Mouse (Mus musculus) heart, embryonic 11.5 days (tissue): ENCODE results near the gene Slc25a16. TPM values are rescaled to one million over a fixed set of nuclear protein-coding genes. Genes with fewer than 3 reads are reported as not detected.
"Not testable (repeated sequence)": the region's sequence is repeated elsewhere in the genome, so short reads cannot be mapped to it uniquely, and the experiment has no call there.

Source experiments
- ATAC-seq: fragments of 200-750 bp; cut with Nextera tagmentation; replicated peaks from 2 replicates; pipeline ENCODE4 v1.8.0; 2017; ENCODE audit warnings: moderate library complexity; ENCODE audit not compliant: insufficient number of reproducible peaks, low FRiP score, low TSS enrichment
- H3K27ac ChIP-seq: fragments of 300-500 bp; sonication (generic); 2 replicates; pipeline ENCODE4 v1.5.1; 2014; ENCODE audit warnings: mild to moderate bottlenecking, low read depth, low read length
- H3K27me3 ChIP-seq: fragments of 300-500 bp; sonication (generic); 2 replicates; pipeline ENCODE4 v1.6.1; 2014; ENCODE audit warnings: mild to moderate bottlenecking, low read length, mixed read lengths; ENCODE audit not compliant: control insufficient read depth, insufficient read depth
- H3K36me3 ChIP-seq: fragments of 300-500 bp; sonication (generic); 2 replicates; pipeline ENCODE4 v1.6.1; 2014; ENCODE audit warnings: mild to moderate bottlenecking, low read length, moderate library complexity, mixed read lengths; ENCODE audit not compliant: control insufficient read depth, insufficient read depth
- H3K4me1 ChIP-seq: fragments of 300-500 bp; sonication (generic); 2 replicates; pipeline ENCODE4 v1.6.1; 2014; ENCODE audit warnings: low read length; ENCODE audit not compliant: control insufficient read depth, insufficient read depth
- H3K4me2 ChIP-seq: fragments of 300-500 bp; sonication (generic); 2 replicates; pipeline ENCODE4 v1.6.1; 2014; ENCODE audit warnings: mild to moderate bottlenecking, moderate library complexity
- H3K4me3 ChIP-seq: fragments of 300-500 bp; sonication (generic); 2 replicates; pipeline ENCODE4 v1.5.1; 2014; ENCODE audit warnings: low read depth, low read length
- H3K9ac ChIP-seq: fragments of 300-500 bp; sonication (generic); 2 replicates; pipeline ENCODE4 v1.6.1; 2014; ENCODE audit warnings: mild to moderate bottlenecking, low read depth, low read length, moderate library complexity
- H3K9me3 ChIP-seq: fragments of 300-500 bp; sonication (generic); replicated peaks from 2 replicates; pipeline ENCODE4 v1.6.1; 2016; ENCODE audit warnings: low read length; ENCODE audit not compliant: control insufficient read depth
- WGBS: fragments of 180-500 bp; shearing (Covaris S2); extraction: QIAGEN DNeasy Blood & Tissue Kit; methylation state at CpG from one replicate; pipeline ENCODE4 v1.1.7; 2014; ENCODE audit not compliant: insufficient replicate concordance; 5-methylcytosine and 5-hydroxymethylcytosine counted together
- polyA plus RNA-seq: library from polyadenylated mRNA; unstranded; fragments of >200 nt; fragmentation: Nextera tagmentation; extraction: Ambion mirVana; gene quantifications from 2 replicates; pipeline ENCODE4 v1.2.1, GENCODE M21; 2014

Gene Slc25a16
- polyA plus RNA-seq, 1 experiment from 2014 or later, result 12.0 TPM

DNA sequence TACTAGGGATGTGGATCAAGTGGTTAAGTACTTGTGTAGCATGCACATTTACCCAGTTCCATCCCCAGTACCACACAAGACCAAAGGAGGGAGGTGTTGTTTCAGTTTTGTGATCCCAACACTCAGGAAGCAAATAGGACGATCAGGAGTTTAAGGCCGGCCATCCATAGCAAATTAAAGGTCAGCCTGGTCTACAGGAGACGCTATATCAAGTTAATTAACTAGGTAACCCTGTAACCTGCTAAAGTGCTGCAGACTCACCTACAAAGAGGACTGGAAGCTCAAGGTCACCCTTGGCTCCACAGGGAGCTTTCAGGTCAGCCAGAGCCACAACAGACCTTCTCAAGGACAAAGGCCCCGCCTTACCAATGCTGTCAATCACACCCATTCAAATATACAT is 23.7 kb upstream of the Slc25a16 start:
- H3K4me1 ChIP-seq, result no peaks in the 10 kb centered on the region
- 68% methylated on average over 4 of the region's 4 CpGs for WGBS
- H3K27ac ChIP-seq, result no peak overlapping the region
- H3K27me3 ChIP-seq, result no peaks in the 10 kb centered on the region
- no peaks in the 10 kb centered on the region for H3K36me3 ChIP-seq
- no peak overlapping the region for H3K4me2 ChIP-seq
- H3K4me3 ChIP-seq, result no peak overlapping the region
- H3K9me3 ChIP-seq, result no peaks in the 10 kb centered on the region
- ATAC-seq, result no peak
- no peak overlapping the region for H3K9ac ChIP-seq

DNA sequence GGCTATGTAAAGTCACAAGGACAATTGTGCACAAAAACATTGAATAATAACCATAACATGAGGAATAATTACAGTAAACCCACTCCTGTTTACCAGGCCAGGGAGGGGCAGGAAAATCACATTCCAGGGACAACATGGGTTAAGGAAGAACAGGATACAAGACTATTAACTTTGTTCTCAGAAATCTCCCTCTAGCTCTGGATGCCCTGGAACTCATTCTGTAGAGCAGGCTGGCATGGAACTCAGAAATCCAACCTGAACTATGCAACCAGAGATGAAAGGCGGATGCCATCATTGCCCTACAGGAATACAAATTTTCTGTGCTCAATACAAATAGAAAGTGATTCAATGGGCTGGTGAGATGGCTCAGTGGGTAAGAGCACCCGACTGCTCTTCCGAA is 23.0 kb upstream of the Slc25a16 start:
- H3K4me2 ChIP-seq, result no peak overlapping the region
- no peaks in the 10 kb centered on the region for H3K9me3 ChIP-seq
- H3K36me3 ChIP-seq, result no peaks in the 10 kb centered on the region
- ATAC-seq, result no peak
- WGBS, result 94% methylated on average over 3 of the region's 3 CpGs
- H3K4me3 ChIP-seq, result no peak overlapping the region
- no peak overlapping the region for H3K27ac ChIP-seq
- H3K4me1 ChIP-seq, result no peaks in the 10 kb centered on the region
- no peaks in the 10 kb centered on the region for H3K27me3 ChIP-seq
- H3K9ac ChIP-seq, result no peak overlapping the region

DNA sequence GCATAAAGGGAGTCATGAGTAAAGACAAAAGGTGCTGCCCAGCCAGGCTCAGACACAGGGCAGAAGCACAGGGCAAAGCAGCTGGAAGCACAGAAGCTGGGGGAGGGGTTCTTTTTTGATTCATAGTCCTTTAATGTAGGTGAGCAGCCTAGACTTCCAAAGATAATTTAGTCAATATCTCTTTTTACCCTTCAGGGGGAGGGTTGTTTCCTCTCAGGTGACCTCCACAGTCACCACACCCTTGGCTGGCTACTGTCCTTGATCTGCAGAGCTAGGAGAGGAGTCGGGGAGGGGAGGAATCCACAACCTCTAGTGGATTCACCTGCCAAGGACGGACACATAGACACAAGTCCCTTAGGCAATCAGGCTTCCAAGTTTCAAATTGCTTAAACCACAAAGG is 22.4 kb upstream of the Slc25a16 start:
- no peak for ATAC-seq

DNA sequence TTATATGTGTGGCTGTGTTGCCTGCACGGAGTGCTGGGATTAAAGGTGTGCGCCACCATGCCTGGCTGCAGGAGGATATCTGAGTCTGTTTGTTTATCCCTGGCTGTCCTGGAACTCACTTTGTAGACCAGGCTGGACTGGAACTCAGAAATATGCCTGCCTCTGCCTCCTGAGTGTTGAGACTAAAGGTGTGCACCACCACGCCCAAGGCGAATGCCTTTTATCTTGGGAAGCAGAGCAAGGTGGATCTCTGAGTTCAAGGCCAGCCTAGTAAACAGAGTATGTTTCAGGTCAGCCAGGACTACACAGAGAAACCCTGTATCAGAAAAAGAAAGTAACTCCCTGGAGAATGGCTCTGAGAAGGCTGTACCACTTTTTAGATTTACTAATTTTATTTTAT is 20.3 kb upstream of the Slc25a16 start:
- ATAC-seq, result no peak
- Histone ChIP-seq H3K27ac (no peak overlapping the region), H3K4me3 (no peak overlapping the region), H3K9ac (no peak overlapping the region), H3K9me3 (no peaks in the 10 kb centered on the region), H3K4me2 (no peak overlapping the region), H3K4me1 (no peaks in the 10 kb centered on the region), H3K36me3 (no peaks in the 10 kb centered on the region), H3K27me3 (no peaks in the 10 kb centered on the region)
- 96% methylated on average over 4 of the region's 4 CpGs for WGBS

More for the DNA sequence above, 22.4 kb upstream of the Slc25a16 start:
- no peak overlapping the region for H3K4me3 ChIP-seq
- H3K4me1 ChIP-seq, result no peaks in the 10 kb centered on the region
- H3K36me3 ChIP-seq, result no peaks in the 10 kb centered on the region
- no peak overlapping the region for H3K27ac ChIP-seq
- no peak overlapping the region for H3K4me2 ChIP-seq
- H3K27me3 ChIP-seq, result no peaks in the 10 kb centered on the region
- H3K9ac ChIP-seq, result no peak overlapping the region
- WGBS, result 77% methylated on average over 2 of the region's 2 CpGs
- no peaks in the 10 kb centered on the region for H3K9me3 ChIP-seq

DNA sequence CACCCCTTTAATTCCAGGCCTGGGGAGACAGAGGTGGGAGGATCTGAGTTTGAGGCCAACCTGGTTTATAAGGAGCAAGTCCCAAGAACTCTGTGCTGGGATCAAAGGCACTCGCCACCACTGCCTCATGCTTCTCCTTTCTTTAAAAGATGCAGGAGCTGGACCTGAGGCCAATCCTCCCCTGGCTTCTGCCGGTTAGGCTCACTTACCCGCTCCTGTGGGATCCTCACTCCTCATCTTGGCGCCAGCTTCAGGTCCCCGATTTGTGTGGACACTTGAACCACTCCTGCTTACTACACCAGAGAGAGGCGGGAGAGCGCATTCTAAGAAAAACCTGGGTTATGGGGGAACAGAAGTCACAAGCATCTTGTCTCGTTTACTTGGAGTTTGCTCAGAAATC is 18.6 kb upstream of the Slc25a16 start:
- no peaks in the 10 kb centered on the region for H3K36me3 ChIP-seq
- H3K4me3 ChIP-seq, result no peak overlapping the region
- no peak overlapping the region for H3K27ac ChIP-seq
- no peak overlapping the region for H3K9ac ChIP-seq
- no peaks in the 10 kb centered on the region for H3K9me3 ChIP-seq
- WGBS, result 36% methylated on average over 8 of the region's 8 CpGs
- no peak overlapping the region for H3K4me2 ChIP-seq
- no peak for ATAC-seq
- no peaks in the 10 kb centered on the region for H3K4me1 ChIP-seq
- no peaks in the 10 kb centered on the region for H3K27me3 ChIP-seq

DNA sequence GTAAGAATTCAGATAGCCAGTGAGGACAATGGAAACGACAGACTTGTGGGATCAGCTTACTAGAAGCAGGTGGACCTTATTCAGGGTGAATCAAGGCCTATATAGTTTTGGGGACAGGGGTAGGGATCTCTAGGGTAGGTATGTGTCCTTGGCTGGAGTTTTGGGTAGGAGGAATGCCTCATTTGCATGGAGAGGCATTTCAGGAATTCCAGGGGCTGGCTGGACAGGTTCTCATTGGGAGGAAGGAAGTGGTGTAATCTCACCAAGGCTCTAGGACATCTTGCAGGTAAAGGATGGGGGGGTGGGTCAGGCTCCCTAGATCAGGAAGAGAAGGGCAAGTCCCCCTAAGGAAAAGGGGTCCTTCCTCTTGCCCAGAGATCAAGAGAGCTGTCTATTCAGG is 17.6 kb upstream of the Slc25a16 start:
- H3K9me3 ChIP-seq, result no peaks in the 10 kb centered on the region
- no peak for ATAC-seq
- WGBS, result 17% methylated on average over 1 of the region's 1 CpGs
- H3K27me3 ChIP-seq, result no peaks in the 10 kb centered on the region
- H3K27ac ChIP-seq, result no peak overlapping the region
- H3K4me2 ChIP-seq, result no peak overlapping the region
- H3K9ac ChIP-seq, result no peak overlapping the region
- no peak overlapping the region for H3K4me3 ChIP-seq
- H3K36me3 ChIP-seq, result no peaks in the 10 kb centered on the region
- no peaks in the 10 kb centered on the region for H3K4me1 ChIP-seq

DNA sequence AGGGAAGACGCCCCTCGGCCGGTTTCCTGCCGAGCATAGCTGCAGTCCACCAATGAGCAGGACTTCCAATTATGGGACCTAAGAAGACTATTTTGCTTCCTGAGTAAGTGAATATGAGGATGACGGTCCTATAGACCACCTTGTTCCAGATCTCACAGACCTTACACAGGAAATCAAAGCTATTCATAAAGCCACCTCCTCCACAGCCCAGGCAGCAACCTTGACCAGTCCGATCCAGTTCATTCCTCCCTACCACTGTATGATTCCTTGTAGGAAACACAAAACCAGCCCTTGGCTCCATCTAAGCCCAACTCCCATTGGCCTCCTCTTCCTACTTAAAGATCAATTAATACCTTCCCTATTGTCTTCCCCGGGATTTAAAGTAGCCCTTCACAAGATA is 14.1 kb upstream of the Slc25a16 start:
- Histone ChIP-seq H3K36me3 (no peaks in the 10 kb centered on the region), H3K4me1 (no peaks in the 10 kb centered on the region), H3K4me2 (no peak overlapping the region), H3K27ac (no peak overlapping the region), H3K4me3 (no peak overlapping the region), H3K27me3 (no peaks in the 10 kb centered on the region), H3K9me3 (no peaks in the 10 kb centered on the region), H3K9ac (no peak overlapping the region)
- no peak for ATAC-seq
- WGBS, result 86% methylated on average over 7 of the region's 7 CpGs

DNA sequence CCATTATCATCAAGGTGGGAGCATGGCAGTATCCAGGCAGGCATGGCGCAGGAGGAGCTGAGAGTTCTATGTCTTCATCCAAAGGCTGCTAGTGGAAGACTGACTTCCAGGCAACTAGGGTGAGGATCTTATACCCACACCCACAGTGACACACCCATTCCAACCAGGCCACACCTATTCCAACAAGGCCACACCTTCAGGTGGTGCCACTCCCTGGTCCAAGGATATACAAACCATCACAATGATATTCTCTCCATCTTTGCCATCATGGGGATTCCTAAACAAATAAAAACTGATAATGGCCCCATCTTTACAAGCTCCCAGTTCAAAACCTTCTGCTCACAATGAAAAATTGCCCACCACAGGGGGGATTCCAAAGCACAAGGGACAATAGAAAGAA is 11.5 kb upstream of the Slc25a16 start, which contains the start of gene Tet1:
Gene Tet1, minus strand, starts transcription at position 101 of the 400 bp plus-strand sequence.
- H3K4me3 ChIP-seq, H3K36me3 ChIP-seq, H3K27ac ChIP-seq, H3K4me2 ChIP-seq, H3K27me3 ChIP-seq, H3K9ac ChIP-seq, ATAC-seq, H3K4me1 ChIP-seq, H3K9me3 ChIP-seq: not testable (repeated sequence)
- no CpG with 5 or more reads among the region's 1 CpGs for WGBS

DNA sequence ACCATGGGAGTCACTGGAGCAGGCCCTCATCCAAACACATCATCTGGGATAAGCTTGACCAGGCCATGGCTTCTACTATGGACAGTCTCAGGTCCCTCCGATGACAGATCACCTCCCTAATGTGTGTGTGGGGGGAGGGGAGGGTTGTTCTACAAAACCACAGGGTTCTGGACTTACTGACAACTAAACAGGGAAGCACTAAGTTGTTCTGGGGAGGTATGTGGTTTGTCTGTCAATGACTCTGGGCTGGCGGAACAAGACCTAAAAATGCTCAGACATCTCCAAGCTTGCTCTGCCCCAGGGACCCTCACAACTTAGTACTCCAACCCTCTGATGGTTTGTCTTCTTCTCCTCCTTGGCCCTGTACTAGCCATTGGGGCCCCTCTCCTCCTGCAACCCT is 9.3 kb upstream of the Slc25a16 start:
- Histone ChIP-seq H3K27me3 (no peaks in the 10 kb centered on the region), H3K9ac (no peak overlapping the region), H3K4me2 (no peak overlapping the region), H3K4me3 (no peak overlapping the region), H3K9me3 (no peaks in the 10 kb centered on the region), H3K27ac (no peak overlapping the region), H3K4me1 (no peaks in the 10 kb centered on the region), H3K36me3 (no peaks in the 10 kb centered on the region)
- no peak for ATAC-seq
- WGBS, result 81% methylated on average over 2 of the region's 2 CpGs
